Mouse (Mus musculus): ENCODE measurements at regions not wholly inside any gene's neighbourhood (a gene's known extent, or its start where the extent isn't known, plus 50 kb on each side); places are given as distances from the start of the nearest gene placed in this dataset.

DNA sequence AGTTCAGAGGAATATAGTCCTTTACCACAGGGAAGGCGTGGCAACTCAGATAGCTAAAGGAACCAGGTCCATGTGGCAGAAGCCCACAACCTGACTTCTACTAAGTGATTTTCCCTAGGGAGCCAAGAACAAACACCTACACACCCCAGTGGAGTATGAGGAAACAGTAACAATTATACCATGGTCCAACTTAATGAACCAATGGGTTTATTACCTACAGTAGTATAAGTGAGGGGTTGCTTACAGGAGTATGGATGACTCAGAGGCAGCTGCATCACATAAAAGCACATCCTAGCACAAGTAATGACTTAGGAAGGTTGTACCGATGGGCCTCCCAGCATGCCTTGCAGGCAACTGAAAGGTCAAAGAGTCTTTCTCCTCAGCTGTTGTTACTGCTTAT is 98.7 kb upstream of the Cul1 start:
- no peak for DNase-seq

DNA sequence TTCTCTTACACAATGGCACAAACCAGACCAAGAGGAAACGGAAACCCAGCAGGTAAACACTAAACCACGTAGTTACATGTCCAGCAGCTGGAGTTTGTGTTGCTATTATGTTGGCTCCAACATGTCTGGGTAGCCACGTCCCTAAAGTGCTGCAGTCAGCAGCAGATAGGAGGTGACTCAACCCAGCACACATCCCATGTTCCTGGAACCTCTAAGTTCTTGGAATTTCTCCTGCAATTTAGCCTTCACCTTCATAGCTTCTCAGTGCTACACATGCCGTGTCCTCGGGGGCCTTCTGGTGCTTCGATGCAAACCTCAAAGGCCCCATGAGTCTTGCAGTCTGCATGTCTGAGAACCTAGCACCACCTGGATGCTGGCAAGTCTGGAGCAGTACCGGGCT is 97.7 kb upstream of the Cul1 start:
- DNase-seq = no peak

DNA sequence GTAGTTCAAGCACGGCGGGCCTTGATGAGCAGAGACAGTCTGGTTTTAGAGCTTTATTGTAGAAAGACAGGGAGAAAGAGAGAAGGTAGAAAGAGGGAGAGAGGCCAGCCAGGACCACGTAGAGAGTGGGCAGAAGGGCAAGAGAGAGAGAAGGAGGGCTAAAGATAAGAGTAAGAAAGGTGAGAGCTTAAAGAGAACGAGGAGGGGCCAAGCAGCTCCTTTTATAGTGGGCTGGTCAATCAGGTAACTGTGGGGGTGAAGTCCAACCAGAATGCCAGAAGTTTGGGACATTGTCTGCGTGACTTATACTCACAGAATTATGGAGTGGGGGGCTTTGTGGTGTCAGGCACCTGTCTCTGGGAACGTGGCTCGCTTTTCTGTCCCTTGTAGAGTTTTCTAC is 96.7 kb upstream of the Cul1 start:
- DNase-seq = no peak

- DNase-seq = peak; percentile 22 to 67
These were observed 94.5 kb upstream of the Cul1 start for GRCm38 (mm10) chr6:47358686-47359085.

DNA sequence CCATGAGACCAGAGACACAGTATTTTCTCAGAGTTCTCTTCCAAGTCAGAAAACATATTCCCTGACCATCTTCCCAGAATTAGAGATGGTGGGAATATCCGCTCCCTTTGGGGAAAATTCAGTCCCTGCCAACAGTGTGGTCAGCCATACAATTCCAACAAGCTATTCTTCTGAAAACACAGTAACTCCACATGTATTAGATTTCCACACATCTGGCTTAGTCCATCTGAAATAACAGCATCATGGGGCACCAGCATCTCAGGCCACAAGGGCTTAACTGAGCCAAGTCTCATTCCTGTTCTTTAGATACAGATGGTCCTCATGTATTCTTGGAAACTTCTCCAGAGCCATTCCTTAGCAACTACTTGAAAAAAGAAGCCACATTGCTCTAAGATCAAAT is 89.2 kb upstream of the Cul1 start:
- DNase-seq = no peak

DNA sequence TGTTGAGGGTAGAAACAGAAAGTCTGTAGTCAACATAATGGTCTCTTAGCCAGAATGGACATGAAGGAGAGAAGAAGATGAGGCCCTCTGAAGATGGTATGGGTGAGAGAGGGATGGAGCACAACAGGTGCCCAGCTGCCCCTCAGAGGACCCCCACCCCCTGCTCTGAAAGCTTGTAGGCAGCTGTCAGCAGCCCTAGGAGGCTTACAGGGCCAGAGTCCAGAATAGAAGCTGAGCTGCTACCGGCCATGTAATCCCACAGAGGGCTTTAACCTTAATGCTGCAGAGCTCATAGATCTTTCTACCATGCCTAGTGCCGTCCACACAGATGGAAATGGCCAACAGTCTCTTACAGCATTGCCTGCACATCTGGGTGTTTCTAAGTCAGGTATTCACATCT is 88.6 kb upstream of the Cul1 start:
- DNase-seq = no peak

DNA sequence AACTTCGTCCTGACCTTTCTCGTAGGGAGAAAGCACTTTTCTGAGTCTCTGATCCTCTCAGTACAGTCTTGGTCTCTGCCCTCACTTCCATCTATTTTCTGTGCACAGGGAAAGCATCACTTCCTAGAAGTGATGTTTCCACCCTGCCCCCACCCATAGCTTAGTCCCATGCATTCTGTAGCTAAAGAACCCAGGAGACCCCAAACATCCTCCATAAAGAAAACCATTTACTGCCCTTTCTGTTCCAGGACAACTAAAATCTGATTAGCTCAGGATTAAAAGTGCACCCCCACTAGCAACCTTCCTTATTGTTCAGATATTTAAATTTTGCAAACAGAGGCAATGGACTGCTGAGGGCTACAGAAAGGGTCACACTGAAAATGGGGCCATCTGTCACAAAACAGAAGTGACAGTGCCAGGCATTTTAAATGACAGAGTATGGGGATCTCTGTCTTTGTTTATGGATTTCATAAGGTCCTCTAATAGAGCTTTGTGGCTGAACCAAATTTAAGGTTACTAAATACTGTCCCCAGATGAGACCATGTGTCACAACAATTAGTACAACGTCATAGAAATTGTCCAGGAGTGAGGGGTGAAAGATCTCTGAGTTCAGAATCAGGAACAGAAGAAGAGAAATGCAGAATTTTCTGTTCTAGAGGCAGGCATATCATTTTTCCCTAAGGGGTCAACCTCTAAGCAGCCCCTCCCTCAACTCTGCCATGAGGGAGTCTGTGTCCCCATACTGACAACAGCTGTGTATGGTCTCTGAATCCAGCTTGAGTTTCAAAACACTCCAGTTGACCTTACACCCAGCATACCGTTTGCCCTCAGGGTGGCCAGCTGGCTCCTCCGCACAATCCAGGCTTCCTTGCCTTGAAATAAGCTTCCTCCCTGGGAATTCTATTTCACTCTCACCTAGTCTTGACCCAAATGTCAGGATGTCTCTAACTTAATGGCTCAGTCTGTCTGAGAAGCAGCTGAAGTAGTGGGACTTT is 87.2 kb upstream of the Cul1 start:
- DNase-seq = no peak

GRCm38 (mm10) chr6:47367461-47367860 is 85.7 kb upstream of the Cul1 start:
- no peak for DNase-seq

DNA sequence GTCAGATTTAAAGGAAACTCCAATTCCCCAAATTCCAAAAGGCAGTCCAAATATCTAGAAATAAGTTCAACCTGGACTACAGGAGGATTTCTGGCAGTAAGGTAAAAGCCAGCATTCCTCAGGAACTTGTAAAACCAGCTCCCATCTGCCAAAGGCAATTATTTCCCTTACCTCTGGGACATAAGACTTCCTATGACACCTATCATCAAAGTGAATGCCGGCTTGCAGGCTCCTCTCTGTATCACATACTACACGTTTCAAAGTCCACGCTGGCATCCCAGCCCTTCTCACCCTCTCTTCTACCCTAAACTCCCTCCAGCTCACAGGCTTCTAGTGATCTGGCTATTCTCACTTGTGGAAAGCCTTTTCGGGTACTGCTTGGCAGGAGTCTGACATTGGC is 77.5 kb upstream of the Cul1 start:
- no peak for DNase-seq

GRCm38 (mm10) chr6:47381451-47381850 is 71.7 kb upstream of the Cul1 start:
- no peak for DNase-seq

- DNase-seq = no peak
These were observed 66.6 kb upstream of the Cul1 start for GRCm38 (mm10) chr6:47386550-47386949.

DNA sequence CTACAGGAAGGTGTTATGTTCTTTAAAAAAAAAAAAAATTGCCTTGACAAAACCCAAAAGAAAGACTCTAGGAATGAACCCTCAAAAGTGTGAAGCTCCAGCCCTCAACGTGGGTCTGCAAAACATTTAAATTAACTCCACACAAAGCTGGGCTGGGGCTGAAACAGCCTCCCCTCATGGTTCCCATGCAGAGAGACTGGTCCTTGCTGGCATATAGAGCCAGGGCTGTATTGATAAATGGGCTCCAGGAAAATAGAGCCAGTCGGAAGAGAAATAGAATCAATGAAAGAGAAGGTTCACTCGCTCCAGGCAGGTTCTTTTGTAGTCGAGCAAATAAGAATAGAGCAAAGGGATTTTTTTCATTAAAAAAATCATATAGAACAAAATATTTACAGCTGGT is 63.3 kb upstream of the Cul1 start:
- DNase-seq = no peak

DNA sequence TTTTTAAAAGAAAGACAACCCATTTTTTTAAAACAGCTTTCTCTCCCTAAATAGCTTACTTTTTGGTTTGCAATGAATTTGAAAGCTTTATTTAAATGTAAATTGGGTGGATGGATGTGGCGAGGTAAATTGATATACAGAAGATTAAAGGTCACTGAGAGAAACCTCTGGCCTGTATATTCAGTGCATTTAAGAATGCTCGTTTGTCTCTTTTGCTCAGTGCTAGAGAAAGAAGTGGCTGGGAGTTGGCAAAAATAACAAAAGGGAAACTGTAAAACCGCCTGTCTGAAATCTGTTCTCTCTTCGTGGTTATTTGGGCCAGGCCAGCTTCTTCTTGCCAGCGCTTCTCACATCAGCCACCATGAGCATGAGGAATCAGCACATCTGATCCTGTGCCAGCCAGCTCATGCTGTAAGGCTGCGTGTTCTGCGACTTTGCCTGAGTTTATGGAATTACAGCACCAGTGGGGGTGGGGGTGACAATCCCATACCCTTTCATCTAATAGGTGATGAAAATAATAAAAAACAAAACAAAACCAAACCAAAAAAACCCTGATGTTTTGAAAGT is 62.7 kb upstream of the Cul1 start:
- peak in 1 of 2 experiments; percentile 10 for DNase-seq

GRCm38 (mm10) chr6:47391014-47391802 is 62.0 kb upstream of the Cul1 start:
- no peak for DNase-seq

- DNase-seq = peak; percentile 36 to 69
These were observed 57.5 kb upstream of the Cul1 start for GRCm38 (mm10) chr6:47395465-47396337.

Data from kidney, adult 8-10 months (tissue).